9 mouse cellular contexts compared by ENCODE assay signal in the genomic region with DNA sequence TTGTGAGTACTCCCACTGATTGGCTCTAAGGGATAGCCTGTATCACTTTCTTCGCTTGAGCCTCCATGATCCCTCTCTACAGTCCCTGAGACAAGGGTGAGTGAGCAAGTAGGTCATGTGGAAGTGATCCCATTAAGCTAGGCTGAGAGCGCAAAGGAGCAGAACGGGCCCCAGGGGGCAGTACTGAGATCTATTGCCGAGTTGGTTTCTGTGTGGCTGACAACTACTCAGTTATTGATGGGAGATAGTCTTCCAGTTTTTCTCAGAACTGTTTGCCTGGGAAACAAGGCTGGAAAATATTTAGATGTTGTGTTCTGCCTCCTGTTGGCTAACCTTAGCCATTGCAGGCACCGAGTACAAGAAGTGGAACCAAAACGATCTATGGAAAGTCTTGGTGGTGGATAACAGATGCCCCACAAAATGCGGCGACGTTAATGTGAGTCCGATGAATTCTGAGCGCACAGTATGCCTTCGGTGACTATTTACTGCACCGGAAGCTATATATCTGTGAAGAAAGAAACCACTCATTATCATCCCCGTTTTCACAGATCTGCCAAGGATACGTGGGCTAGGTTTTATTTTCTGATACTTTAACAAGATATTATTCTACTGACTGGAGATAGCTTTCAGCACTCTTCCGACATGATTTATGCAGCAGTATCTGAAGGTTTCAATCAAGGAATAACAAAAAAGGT. TPM values are rescaled to one million over a fixed set of nuclear protein-coding genes. Genes with fewer than 3 reads are reported as not detected.
DNase-seq lines count a peak whose midpoint lies in the region; ATAC-seq lines count a peak whose summit lies in the region.
"Had no signal": no experiment of that assay in that cellular context is flagged by ENCODE, and none has a peak within 500 bp of the region (broad histone marks: within the 10 kb centered on the region; RNA-seq: fewer than 3 reads in every experiment).

No protein-coding gene starts in this region.

- H3K36me3 ChIP-seq in midbrain, embryonic 14.5 days (ENCODE audit: control insufficient read depth, insufficient read depth, low read length), result no peaks in the 10 kb centered on the region
- H3K36me3 ChIP-seq in midbrain, embryonic 15.5 days (replicated peaks), result no peaks in the 10 kb centered on the region
- H3K36me3 ChIP-seq in embryonic facial prominence, embryonic 14.5 days (ENCODE audit: control insufficient read depth, insufficient read depth, low read length), result no peaks in the 10 kb centered on the region
- H3K36me3 ChIP-seq in liver, embryonic 12.5 days, result no peaks in the 10 kb centered on the region
- H3K36me3 ChIP-seq in neural tube, embryonic 15.5 days, result no peaks in the 10 kb centered on the region
- H3K36me3 ChIP-seq: limb, embryonic 15.5 days had no signal

- no peak overlapping the region for H3K4me3 ChIP-seq in midbrain, embryonic 14.5 days (replicated peaks; ENCODE audit: low read depth, low read length)
- no peak overlapping the region for H3K4me3 ChIP-seq in midbrain, embryonic 15.5 days
- no peak overlapping the region for H3K4me3 ChIP-seq in embryonic facial prominence, embryonic 14.5 days (ENCODE audit: low read depth, low read length)
- H3K4me3 ChIP-seq in liver, embryonic 12.5 days, result no peak overlapping the region
- H3K4me3 ChIP-seq in neural tube, embryonic 15.5 days (replicated peaks), result no peak overlapping the region
- H3K4me3 ChIP-seq: limb, embryonic 15.5 days had no signal

- no peaks in the 10 kb centered on the region for H3K4me1 ChIP-seq in midbrain, embryonic 14.5 days (ENCODE audit: control insufficient read depth, insufficient read depth, low read length)
- no peaks in the 10 kb centered on the region for H3K4me1 ChIP-seq in midbrain, embryonic 15.5 days
- no peaks in the 10 kb centered on the region; the same call in 1 of the 2 replicates for H3K4me1 ChIP-seq in embryonic facial prominence, embryonic 14.5 days (ENCODE audit: control insufficient read depth, insufficient read depth, low read length)
- H3K4me1 ChIP-seq in liver, embryonic 12.5 days, result peaks cover 8% of the 10 kb centered on the region; the same call in 1 of the 2 replicates
- no peaks in the 10 kb centered on the region for H3K4me1 ChIP-seq in neural tube, embryonic 15.5 days
- H3K4me1 ChIP-seq: limb, embryonic 15.5 days had no signal

- no peak overlapping the region for H3K27ac ChIP-seq in midbrain, embryonic 14.5 days (replicated peaks; ENCODE audit: low read depth, low read length)
- H3K27ac ChIP-seq in midbrain, embryonic 15.5 days, result no peak overlapping the region
- H3K27ac ChIP-seq in embryonic facial prominence, embryonic 14.5 days (replicated peaks; ENCODE audit: low read depth, low read length), result no peak overlapping the region
- H3K27ac ChIP-seq in liver, embryonic 12.5 days, result no peak overlapping the region
- H3K27ac ChIP-seq in neural tube, embryonic 15.5 days (replicated peaks), result no peak overlapping the region
- H3K27ac ChIP-seq: limb, embryonic 15.5 days had no signal

- WGBS in midbrain, embryonic 14.5 days, result 76% methylated on average over 16 of the region's 16 CpGs
- 76% methylated on average over 16 of the region's 16 CpGs for WGBS in midbrain, embryonic 15.5 days
- WGBS in embryonic facial prominence, embryonic 14.5 days, result 78% methylated on average over 16 of the region's 16 CpGs
- 67% methylated on average over 16 of the region's 16 CpGs for WGBS in liver, embryonic 12.5 days (ENCODE audit: insufficient replicate concordance)
- WGBS in neural tube, embryonic 15.5 days, result 77% methylated on average over 16 of the region's 16 CpGs

- no peaks in the 10 kb centered on the region for H3K9me3 ChIP-seq in midbrain, embryonic 14.5 days (ENCODE audit: control insufficient read depth, low read length)
- no peaks in the 10 kb centered on the region for H3K9me3 ChIP-seq in midbrain, embryonic 15.5 days
- no peaks in the 10 kb centered on the region for H3K9me3 ChIP-seq in embryonic facial prominence, embryonic 14.5 days (ENCODE audit: control insufficient read depth, low read length)
- no peaks in the 10 kb centered on the region for H3K9me3 ChIP-seq in liver, embryonic 12.5 days (replicated peaks)
- no peaks in the 10 kb centered on the region for H3K9me3 ChIP-seq in neural tube, embryonic 15.5 days (replicated peaks)
- H3K9me3 ChIP-seq: limb, embryonic 15.5 days had no signal

- no peak for ATAC-seq in midbrain, embryonic 14.5 days (ENCODE audit: low FRiP score, low TSS enrichment)
- ATAC-seq in midbrain, embryonic 15.5 days (replicated peaks), result no peak
- peak; percentile 80 for ATAC-seq in embryonic facial prominence, embryonic 14.5 days (ENCODE audit: low read depth)
- ATAC-seq in liver, embryonic 12.5 days, result peak; percentile 58; the same call in 1 of the 2 replicates
- no peak for ATAC-seq in neural tube, embryonic 15.5 days (ENCODE audit: low FRiP score)

- no peak overlapping the region for H3K4me2 ChIP-seq in midbrain, embryonic 14.5 days (ENCODE audit: low read length)
- no peak overlapping the region for H3K4me2 ChIP-seq in midbrain, embryonic 15.5 days
- H3K4me2 ChIP-seq in embryonic facial prominence, embryonic 14.5 days (ENCODE audit: low read depth, low read length), result peak overlapping the region; percentile 41
- peak overlapping the region; percentile 37 for H3K4me2 ChIP-seq in liver, embryonic 12.5 days
- no peak overlapping the region for H3K4me2 ChIP-seq in neural tube, embryonic 15.5 days
- H3K4me2 ChIP-seq: limb, embryonic 15.5 days had no signal

- no peak overlapping the region for H3K9ac ChIP-seq in midbrain, embryonic 14.5 days (replicated peaks; ENCODE audit: low read length)
- no peak overlapping the region for H3K9ac ChIP-seq in midbrain, embryonic 15.5 days
- H3K9ac ChIP-seq in embryonic facial prominence, embryonic 14.5 days (ENCODE audit: low read depth, low read length), result no peak overlapping the region
- no peak overlapping the region for H3K9ac ChIP-seq in liver, embryonic 12.5 days
- H3K9ac ChIP-seq in neural tube, embryonic 15.5 days (replicated peaks), result no peak overlapping the region
- H3K9ac ChIP-seq: limb, embryonic 15.5 days had no signal

- no peaks in the 10 kb centered on the region for H3K27me3 ChIP-seq in midbrain, embryonic 14.5 days (ENCODE audit: control insufficient read depth, insufficient read depth, low read length)
- no peaks in the 10 kb centered on the region for H3K27me3 ChIP-seq in midbrain, embryonic 15.5 days (replicated peaks)
- no peaks in the 10 kb centered on the region for H3K27me3 ChIP-seq in embryonic facial prominence, embryonic 14.5 days (replicated peaks; ENCODE audit: control insufficient read depth, insufficient read depth, low read length)
- H3K27me3 ChIP-seq in liver, embryonic 12.5 days (replicated peaks), result no peaks in the 10 kb centered on the region
- H3K27me3 ChIP-seq in neural tube, embryonic 15.5 days (replicated peaks), result no peaks in the 10 kb centered on the region
- H3K27me3 ChIP-seq: limb, embryonic 15.5 days had no signal

- peak; percentile 15 for DNase-seq in midbrain, embryonic 14.5 days
- peak; percentile 68 for DNase-seq in brain, adult 2 months (ENCODE audit: low read depth, low spot score)
- DNase-seq in embryonic facial prominence, embryonic 14.5 days (ENCODE audit: low spot score), result peak; percentile 58
- peak; percentile 82 for DNase-seq in kidney, adult 9 months
- DNase-seq in retina, postnatal 7 days (ENCODE audit: low read depth, low spot score), result peak; percentile 82

RNA-seq across cellular contexts. Expression of a gene that starts 24.8 kb away (rescaled TPM):
- polyA plus RNA-seq in midbrain, embryonic 14.5 days (2014; fragmentation: Nextera tagmentation; extraction: Ambion mirVana), result 99.5 and 99.6 TPM in 2 replicates
- polyA plus RNA-seq in midbrain, embryonic 15.5 days (2015; fragmentation: Nextera tagmentation; extraction: Ambion mirVana), result 128 and 135 TPM in 2 replicates
- 73.9 and 78.1 TPM in 2 replicates for polyA plus RNA-seq in embryonic facial prominence, embryonic 14.5 days (2014; fragmentation: Nextera tagmentation; extraction: Ambion mirVana)
- 134 and 139 TPM in 2 replicates for polyA plus RNA-seq in liver, embryonic 12.5 days (2016; fragmentation: Nextera tagmentation; extraction: Ambion mirVana)
- polyA plus RNA-seq in neural tube, embryonic 15.5 days (2015; fragmentation: Nextera tagmentation; extraction: Ambion mirVana), result 141 and 148 TPM in 2 replicates

Comparison
In these comparisons a context has a peak if more than half of its experiments do, and no peak if none do; other contexts are left out.
1. ATAC-seq: peak in embryonic facial prominence, embryonic 14.5 days (single experiment) and liver, embryonic 12.5 days (single experiment); none in midbrain, embryonic 14.5 days (single experiment), midbrain, embryonic 15.5 days (single experiment) and neural tube, embryonic 15.5 days (single experiment).
2. DNase-seq: peak in every context shown above with its lines; median percentile 82 in kidney, adult 9 months; 82 in retina, postnatal 7 days; 68 in brain, adult 2 months; 58 in embryonic facial prominence, embryonic 14.5 days; 15 in midbrain, embryonic 14.5 days.
3. H3K4me2 ChIP-seq: peak in embryonic facial prominence, embryonic 14.5 days (single experiment) and liver, embryonic 12.5 days (single experiment); none in midbrain, embryonic 14.5 days (single experiment), midbrain, embryonic 15.5 days (single experiment) and neural tube, embryonic 15.5 days (single experiment).